Mouse (Mus musculus): Measurements from ENCODE around the gene Pak2.
"Not testable (repeated sequence)": the region's sequence is repeated elsewhere in the genome, so short reads cannot be mapped to it uniquely, and the experiment has no call there.

Pak2 gene

DNA sequence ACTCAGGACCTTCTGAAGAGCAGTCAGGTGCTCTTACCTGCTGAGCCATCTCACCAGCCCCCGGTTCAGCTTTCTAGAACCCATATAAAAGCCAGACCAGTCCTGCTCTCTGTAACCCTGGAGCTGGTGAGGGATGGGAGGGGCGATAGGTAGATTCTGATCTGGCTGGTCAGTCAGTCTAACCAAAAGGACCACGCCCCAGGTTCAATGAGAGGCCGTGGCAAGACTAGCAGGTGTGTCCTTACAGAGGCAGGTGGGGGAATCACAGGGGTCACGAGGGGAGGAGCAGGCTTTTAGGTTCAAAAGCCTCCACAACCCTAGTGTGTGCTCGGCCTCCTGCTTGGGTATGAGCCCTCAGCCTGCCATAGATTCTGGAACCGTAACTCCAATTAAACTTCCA is 12.3 kb upstream of the Pak2 start:
- DNase-seq (ENCODE audit: low spot score in 2 of 2): no peak

- peak; percentile 53 to 55 for DNase-seq (ENCODE audit: low spot score in 2 of 2)
Observed at GRCm38 (mm10) chr16:32087629-32088443, 8.7 kb upstream of the Pak2 start.

DNA sequence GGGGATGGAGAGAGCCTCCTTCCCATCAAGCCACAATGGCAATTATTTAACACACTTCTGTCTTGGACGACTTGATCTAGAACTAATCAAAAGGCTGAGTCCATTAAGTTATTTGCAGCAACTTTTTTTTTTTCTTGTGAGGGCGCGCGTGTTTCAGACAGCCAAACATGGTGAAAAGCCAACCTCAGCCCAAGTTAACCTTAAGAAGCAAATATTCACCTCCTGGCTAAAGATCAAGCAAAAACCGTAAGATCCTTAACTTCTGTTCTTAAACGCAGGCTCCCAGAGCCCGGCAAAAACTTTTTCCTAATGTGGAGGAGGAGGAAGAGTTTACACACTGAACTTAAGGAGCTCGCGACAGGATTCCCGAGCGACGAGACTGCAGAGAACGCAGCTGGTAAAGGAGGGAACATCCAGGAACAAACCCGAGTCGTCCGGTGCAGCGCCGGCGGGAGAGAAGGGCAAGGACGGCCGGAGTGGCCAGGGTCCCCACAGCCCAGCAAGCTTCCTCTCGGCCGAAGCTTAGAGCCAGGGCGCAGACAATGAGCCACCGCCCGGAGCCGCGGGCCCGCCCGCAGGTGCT is 643 bp downstream of the Pak2 start:
- peak in 1 of 2 experiments; percentile 21 for DNase-seq (ENCODE audit: low spot score in 2 of 2)

DNA sequence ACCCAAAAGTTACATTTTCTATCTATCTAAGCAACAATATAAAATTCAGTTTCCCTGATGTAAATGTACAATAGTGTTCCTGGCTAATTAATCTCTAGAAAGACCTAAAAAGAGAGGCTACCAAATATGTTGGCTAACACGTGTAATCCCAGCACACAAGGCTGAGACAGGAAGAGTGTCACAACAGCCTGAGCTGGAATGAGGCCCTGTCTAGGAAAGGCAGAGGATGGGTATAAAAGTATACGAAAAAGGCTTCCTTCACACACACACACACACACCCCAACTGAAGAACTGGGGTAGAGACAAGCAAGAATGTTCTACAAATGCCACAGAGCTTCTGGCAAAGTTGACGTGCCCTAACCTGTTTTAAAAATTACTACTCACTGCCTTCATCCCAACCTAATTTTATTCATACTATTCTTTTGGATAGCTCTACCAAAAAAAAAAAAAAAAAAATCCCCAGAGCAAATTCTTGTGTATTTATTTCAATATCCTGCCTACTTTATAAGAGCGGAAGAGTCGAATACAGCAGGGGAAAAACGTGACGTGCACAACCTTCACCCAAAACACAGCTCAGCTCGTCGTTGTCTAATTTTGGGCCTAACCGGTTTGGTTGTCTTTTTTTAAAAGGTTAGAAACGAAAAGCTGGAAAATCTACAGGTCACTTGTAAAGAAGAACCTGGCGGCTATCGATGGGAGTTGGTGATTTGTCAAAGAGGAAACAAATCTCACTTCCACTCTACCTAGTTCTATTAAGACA is 1.3 kb downstream of the Pak2 start:
- peak in 1 of 2 experiments; percentile 12 for DNase-seq (ENCODE audit: low spot score in 2 of 2)

GRCm38 (mm10) chr16:32076406-32076805 is 2.7 kb downstream of the Pak2 start:
- DNase-seq (ENCODE audit: low spot score in 2 of 2): no peak

DNA sequence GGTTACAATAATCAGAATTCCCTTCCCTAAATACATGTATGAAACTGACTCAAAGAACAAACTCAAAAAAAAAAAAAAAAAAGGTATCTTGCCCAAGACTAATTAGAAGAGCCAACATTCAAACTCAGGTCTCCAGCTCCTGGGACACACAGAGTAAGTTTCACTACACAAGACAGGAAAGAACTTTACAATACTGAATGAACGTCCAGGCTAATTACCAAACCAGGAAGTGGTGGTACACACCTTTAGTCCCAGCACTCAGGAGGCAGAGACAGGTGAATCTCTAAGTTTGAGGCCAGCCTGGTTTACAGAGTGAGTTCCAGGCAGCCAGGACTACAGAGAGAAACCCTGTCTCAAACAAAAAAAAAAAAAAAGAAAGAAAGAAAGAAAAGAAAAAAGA is 3.4 kb downstream of the Pak2 start:
- DNase-seq (ENCODE audit: low spot score in 2 of 2): no peak

GRCm38 (mm10) chr16:32070070-32070469 is 9.1 kb downstream of the Pak2 start:
- not testable (repeated sequence) for DNase-seq (ENCODE audit: low spot score in 2 of 2)

- no peak for DNase-seq (ENCODE audit: low spot score in 2 of 2)
Observed at GRCm38 (mm10) chr16:32068389-32069300, 10.5 kb downstream of the Pak2 start.

DNA sequence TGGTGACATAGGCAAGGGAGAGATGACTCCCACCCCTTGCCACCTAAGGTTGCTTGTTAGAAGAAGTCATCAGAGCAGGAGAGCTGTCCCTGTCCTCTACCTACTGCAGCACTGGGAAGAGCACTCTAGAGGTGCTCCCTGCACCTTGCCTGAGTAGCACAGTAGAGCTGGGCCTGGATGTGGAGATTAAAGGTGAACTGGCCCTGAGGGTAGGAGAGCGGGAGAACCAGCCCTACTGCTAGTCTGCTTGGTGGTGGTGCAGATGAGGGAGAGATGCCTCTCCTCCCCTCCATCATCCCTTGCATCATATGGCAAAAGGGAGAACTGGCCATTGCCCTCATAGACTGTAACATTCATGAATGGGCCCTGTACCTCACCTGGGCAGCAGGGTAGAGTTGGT is 12.2 kb downstream of the Pak2 start:
- no peak for DNase-seq (ENCODE audit: low spot score in 2 of 2)

GRCm38 (mm10) chr16:32063900-32064299 is 15.2 kb downstream of the Pak2 start:
- DNase-seq (ENCODE audit: low spot score in 2 of 2): no peak

- DNase-seq (ENCODE audit: low spot score in 2 of 2): no peak
Observed at GRCm38 (mm10) chr16:32062226-32062625, 16.9 kb downstream of the Pak2 start.

GRCm38 (mm10) chr16:32059840-32060523 is 19.2 kb downstream of the Pak2 start:
- no peak for DNase-seq (ENCODE audit: low spot score in 2 of 2)

DNA sequence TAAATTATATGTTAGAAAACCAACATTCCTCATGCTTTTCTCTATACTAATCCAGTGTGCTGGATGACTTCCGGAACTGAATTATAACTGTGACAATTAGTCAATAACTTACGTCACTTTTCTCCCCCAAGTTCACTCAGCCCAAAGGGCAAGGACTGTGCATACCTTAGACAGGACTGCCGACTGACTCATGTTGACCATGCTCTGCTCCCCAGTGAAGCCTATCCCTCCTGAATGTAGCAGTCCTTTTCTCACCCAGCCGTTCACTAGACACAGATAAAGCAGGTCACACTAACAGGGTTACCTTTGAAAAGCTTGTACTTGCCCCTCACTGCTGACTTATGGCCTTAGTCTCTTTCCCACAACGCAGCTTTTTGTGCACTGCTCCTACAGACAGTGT is 20.3 kb downstream of the Pak2 start:
- DNase-seq (ENCODE audit: low spot score in 2 of 2): no peak

GRCm38 (mm10) chr16:32042367-32042766 is 36.8 kb downstream of the Pak2 start:
- DNase-seq (ENCODE audit: low spot score in 2 of 2): no peak

DNA sequence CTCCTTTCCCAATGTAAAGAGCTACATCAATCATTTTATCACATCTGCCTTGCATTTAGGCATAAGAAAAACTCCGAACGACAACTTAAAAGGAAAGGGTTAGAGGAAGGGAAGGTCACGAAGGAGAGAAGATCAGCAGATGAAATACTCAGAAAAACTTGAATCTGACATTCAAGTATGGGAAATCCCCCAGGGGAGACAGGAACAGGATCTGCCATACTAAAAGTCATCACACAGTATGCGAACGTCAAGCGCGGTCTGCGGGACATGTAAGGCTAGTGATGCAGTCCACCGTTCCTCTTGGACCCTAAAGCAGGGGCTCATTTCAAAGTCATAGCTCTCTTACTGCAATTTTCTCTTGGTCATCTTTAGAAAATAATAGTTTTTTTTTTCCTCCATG is 59.5 kb downstream of the Pak2 start:
- no peak for DNase-seq (ENCODE audit: low spot score in 2 of 2)

DNA sequence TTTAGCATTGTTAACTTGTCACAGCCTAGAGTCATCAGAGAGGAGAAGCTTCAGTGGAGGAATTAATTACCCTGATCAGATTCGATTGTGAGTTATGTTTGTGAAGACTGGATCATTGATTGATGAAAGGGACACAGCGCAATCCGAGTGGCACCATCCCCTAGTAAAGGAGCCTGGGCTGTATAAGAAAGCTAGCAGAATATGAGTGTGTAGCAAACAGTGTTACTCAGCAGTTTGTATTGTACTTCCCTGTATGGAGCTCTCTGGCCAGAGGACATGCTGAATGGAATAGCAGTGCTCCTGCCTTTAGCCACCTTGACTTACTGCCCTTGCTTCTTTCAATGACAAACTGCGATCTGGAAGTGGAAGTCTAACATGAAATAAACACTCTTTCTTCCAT is 68.8 kb downstream of the Pak2 start:
- no peak for DNase-seq (ENCODE audit: low spot score in 2 of 2)

- no peak for DNase-seq (ENCODE audit: low spot score in 2 of 2)
Observed at GRCm38 (mm10) chr16:32009913-32010312, 69.2 kb downstream of the Pak2 start.

DNA sequence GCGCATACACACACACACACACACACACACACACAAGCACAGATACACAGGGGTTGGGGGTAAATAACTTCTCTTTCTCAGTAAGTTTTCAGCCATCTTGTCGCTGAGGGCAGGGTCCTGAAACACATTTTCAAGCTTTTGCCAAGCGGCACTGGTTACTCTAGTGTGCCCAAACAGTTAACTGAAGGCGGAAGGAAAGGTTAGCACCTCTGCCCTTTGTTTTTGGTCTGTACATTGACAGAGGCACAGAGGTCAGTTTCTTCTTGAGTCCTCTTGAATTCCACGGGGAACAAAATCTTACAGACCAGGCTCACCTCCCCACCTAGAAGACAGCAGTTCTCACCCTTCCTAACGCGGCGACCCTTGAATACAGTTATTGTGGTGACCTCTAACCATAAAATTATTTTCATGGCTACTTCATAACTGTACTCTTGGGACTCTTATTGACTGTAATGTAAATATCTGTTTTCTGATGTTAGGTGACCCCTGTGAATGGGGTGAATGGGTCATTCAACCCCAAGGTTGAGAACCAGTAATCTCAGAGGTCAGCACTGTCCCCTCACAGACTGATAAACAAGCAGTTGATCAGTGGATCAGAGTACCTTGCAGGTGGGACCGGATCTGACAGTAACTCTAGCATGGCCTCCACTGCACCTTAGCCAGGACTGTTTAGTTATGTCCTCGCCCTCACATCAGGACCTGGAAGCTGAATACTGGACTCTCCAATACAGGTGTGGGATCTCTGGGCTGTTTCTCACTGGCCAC is 70.4 kb downstream of the Pak2 start:
- DNase-seq (ENCODE audit: low spot score in 2 of 2): no peak

DNA sequence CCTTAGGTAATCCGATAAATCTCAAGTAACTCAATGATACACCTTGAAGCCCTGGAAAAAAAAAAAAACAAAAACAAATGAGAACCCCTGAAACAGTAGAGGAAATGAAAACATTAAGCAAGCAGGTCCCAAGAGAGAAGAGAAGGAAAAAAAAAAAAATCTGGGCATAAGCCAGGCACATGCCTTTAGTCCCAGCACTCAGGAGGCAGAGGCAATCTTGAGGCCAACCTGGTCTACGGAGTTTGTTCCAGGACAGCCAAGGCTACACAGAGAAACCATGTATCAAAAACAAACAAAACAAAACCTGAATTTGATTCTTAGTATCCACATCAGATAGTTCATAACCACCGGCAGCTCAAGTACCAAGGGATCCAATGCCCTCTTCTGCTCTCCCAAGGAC is 74.4 kb downstream of the Pak2 start:
- no peak for DNase-seq (ENCODE audit: low spot score in 2 of 2)
